Mouse (Mus musculus) olfactory bulb, adult 2 months (tissue): ENCODE measurements around the gene Ccn5.

Experiments
- CTCF ChIP-seq: fragments of 200-500 bp; IDR thresholded peaks from 2 replicates; pipeline ENCODE4 v1.5.1; 2012; ENCODE audit warnings: low read depth, mild to moderate bottlenecking, low read length, moderate library complexity; ENCODE audit not compliant: insufficient read depth
- POLR2A ChIP-seq: fragments of 200-500 bp; IDR thresholded peaks from 2 replicates; pipeline ENCODE4 v1.6.1; 2012; ENCODE audit warnings: mild to moderate bottlenecking, low read depth, low read length, moderate library complexity; ENCODE audit not compliant: insufficient read depth

GRCm38 (mm10) chr2:163842043-163842442 lies 21.4 kb downstream of the Ccn5 start:
- TF ChIP-seq CTCF (no peak), POLR2A (no peak)
